Mouse (Mus musculus): ENCODE measurements around the gene St6galnac6.

The St6galnac6 gene

DNA sequence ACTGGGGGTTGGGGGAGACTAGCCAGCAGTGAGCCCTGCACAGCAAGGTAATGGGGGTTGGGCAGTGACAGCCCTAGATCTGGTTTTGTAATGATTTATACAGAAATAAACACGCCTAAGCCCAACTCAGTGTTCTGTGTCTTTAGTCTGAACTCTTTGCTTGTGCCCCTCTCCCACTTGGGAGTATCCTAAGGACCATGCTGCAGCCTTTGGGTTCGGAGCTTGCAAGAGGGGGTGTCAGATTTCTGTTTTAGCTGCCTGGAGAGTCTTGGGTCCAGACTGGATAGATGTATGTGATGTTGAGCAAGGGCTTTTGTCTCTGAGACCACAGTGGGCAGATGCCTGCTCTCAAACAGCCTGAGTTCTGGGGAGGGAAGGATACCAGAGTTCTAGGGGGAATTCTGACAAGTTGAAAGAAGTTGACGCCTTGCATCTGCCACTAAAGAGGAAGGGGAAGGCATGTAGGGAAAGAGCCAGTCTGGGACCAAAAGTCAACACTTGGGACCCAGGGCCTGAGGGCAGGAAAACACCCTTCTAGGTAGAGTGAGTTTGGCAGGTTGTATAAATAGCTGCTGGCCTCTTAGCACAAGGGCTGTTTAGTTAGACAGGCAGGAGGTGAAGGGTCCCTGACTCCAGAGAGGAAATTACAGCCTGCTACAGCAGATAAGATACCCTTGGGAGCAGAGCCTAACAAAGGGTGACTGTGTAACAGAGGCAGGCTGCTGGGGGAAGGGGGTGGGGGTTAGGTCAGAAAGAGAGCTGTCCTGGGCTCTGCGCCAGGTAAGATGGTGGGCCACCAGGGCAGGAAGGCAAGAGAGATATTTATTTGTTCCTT lies 21.4 kb downstream of the St6galnac6 start:
- DNase-seq: no peak

DNA sequence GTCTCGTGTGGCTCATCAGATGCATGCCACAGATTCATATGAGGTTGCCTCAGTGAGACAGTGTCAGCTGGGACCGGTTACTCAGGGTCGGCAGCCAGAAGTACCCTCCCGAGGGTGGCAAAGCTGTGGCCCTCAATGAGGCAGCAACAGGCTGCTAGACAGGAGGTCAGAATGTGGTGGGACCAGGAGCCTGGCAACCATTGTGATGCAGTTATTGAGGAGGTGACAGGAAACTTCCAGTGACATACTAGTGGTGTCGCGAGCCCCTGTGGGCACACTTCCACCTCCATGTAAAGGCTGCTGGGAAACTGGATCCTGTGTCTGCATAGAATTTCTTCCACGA lies 22.0 kb downstream of the St6galnac6 start, which contains the start of gene Ak1:
Gene Ak1, plus strand, starts transcription at position 242 of the 343 bp plus-strand sequence.
- DNase-seq: no peak

DNA sequence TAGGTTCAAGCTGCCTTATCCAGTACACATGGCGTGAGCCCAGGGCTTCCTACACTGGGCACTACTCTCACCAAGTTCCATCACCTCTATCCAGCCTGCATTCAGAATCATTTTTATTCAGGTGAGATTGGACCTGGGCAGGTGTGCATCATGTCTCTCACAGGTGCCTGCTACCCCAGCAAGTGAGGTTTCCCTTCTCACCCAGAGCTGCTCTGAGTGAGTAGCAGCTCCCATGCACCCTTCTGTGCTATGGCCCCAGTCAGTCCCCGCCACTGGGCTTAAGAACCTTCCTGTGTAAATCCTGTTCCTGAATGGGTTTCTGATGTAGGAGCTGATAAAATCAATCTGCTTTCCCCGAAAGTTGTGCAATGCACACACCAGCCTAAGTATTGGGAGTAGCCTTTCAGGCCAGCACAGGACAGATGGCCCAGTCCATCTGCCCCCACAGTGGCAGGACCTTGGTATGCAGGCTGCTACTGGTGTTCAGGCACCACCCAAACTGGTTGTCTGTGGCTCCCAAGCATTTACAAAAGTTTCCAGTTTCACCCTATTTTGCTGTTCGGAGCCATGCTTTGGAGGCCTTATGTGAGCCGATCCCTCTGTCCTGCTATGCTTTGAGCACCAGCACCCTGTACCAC lies 24.7 kb downstream of the St6galnac6 start:
- no peak for DNase-seq

GRCm38 (mm10) chr2:32625212-32625872 lies 25.8 kb downstream of the St6galnac6 start:
- no peak for DNase-seq

GRCm38 (mm10) chr2:32625873-32626694 lies 26.6 kb downstream of the St6galnac6 start:
- no peak for DNase-seq

DNA sequence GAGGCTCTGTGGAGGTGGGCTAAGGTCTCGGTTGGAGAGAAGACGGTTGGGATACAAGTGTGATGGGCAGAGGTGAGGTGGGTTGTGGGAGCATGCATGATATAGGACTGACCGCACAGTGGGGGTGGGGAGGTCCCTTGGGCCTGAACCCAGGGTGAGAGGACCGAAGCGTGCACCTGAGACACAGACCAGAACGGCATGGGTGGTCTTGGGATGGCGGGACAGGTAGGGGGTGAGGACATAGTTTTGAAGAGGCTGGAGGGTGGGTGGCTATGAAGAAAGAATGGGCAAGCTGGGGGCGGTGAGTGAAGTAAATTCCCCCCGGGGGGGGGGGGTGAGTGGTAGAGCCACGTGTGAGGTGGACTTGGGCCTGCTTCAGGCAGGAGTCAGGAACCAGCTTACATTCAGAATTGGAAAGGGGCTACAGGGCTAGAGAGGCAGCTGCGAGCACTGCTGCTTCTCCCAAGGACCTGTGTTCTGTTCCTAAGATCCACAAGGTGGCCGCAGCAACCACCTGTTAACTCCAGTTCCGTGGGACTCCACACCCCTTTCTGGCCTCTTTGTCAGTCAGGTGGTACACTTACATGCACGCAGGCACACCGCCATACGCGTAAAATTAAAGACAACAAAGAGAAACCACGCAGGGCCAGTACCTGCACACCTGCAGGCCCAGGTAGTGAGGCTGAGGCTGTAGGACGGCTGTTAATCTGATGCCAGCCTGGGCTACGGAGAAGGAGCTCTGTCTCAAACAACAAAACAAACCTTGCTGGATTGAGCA lies 27.9 kb downstream of the St6galnac6 start:
- DNase-seq: no peak

GRCm38 (mm10) chr2:32628044-32628550 lies 28.6 kb downstream of the St6galnac6 start:
- no peak for DNase-seq

DNA sequence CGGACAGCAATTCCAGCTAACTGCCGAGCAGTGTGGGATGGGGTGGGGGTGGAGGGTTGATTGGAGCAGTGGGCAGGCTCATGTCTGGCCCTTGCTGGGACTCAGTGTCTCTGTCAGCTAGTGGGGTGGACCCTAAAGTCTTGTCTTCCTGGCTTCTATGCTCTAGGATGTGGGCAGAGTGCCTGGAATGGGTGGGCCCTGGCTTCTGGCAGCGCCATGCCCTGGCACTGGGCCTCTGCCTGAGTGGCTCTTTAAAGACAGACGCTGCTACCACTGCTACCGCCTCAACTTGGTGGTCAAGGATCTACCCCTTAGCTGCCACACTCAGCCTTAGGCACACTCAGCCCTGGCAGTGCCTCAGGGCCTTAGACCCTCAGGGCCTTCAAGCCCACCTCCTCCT lies 29.2 kb downstream of the St6galnac6 start:
- no peak for DNase-seq

DNA sequence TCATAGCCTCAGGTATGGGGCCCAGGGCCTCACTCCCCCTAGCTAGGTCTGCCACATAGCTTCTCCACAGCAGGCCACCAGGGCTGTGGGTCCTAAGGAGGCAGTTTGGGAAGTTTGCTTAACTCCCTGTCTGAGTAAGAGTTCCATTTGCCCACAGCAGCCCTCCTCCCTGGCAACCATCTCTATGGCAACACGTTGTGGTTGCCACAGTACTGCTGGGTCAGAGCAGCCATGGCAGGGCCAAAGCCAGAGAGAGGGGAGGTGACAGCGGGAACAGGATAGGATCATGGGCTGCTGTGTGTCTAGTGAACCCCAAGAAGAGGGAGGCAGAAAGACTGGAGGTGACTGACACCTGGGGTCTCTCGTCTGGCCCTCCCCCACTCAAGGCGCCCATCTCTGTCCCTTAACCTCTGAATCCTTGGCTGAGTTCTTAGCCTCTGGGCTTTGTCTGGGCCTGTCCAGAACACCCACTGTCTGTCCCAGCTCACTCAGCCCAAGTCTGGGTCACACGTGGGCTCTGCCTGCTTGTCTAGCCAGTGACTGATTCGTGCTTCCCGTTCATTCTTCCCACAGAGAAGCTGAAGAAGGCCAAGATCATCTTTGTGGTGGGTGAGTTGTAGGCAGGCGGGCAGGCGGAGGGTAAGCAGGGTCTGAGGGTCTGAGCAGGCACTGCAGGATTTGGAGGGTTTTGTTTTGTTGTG lies 29.9 kb downstream of the St6galnac6 start:
- DNase-seq: no peak

GRCm38 (mm10) chr2:32630036-32630435 lies 30.5 kb downstream of the St6galnac6 start:
- no peak for DNase-seq

DNA sequence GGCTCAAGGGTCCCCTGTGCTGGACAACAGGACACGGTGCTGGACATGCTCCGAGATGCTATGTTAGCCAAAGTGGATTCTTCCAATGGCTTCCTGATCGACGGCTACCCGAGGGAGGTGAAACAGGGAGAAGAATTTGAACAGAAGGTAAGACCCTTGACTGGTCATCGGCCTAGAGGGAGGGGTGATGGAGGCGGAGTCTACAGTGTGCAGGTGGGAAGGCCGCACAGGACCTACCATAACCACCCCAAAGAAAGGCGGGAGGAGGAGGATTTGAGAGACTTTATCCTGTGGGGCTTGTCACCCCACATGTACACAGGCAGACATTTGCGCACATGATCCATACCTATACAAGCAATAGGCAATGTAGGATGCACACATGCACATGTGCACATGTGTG lies 31.5 kb downstream of the St6galnac6 start:
- no peak for DNase-seq

GRCm38 (mm10) chr2:32631737-32632394 lies 32.4 kb downstream of the St6galnac6 start:
- peak; percentile 82 for DNase-seq

DNA sequence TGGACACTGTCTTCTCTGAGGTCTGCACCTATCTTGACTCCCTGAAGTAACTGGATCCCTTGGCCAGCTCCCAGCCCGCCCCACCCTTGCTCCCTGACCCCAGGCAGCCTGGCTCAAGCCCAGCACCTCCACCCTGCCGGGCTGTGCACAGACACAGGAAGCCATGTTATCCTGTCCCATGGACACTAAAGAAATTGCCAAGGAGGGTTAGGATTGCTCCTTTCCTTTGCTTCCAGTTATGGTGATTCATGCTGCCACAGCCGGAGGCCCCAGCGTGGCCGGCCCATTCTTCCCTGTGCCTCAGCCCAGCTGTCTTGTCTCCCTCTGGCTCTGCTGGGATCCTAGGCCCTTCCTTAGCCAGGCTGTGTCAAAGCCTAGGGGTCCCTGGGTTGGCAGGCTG lies 34.2 kb downstream of the St6galnac6 start:
- DNase-seq: no peak

- no peak for DNase-seq
Observed at GRCm38 (mm10) chr2:32634277-32635105, 35.0 kb downstream of the St6galnac6 start.

DNA sequence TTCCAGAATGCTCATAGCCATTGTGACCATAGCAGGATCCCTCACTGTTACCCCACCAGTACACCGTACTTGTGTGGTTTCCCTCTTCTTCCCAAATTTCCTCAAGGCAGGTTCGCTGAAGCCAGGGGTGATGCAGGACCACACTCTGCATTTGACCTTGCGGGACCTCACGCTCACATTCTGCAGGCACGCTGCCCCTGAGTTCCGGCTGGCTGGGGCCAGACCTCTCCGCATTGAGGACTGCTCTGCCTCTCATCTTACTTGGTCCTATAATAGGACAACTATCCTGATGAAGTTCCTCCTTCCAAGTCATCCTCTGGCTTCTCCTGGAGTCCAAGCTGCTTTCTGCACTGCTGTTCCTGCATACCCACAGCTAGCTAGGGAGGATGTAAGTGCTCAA lies 37.1 kb downstream of the St6galnac6 start:
- DNase-seq: no peak

- peak; percentile 84 for DNase-seq
Observed at GRCm38 (mm10) chr2:32637778-32638281, 38.3 kb downstream of the St6galnac6 start.

DNA sequence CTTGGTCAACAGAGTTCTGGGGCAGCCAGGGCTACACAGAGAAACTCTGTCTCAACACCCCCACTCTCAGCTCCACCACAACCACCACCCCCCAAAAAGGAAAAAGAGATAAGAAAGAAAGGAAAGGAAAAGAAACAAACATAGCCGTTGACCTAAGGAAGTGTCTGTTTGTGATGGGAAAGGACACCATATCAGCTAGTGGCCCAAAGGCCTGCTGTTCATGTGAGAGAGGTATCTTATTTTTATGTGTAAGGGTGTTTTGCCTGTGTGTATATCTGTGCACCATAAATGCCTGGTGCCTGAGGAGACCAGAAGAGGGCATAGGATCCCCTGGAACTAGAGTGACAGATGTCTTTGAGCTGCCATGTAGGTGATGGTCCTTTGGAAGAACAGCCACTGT lies 40.1 kb downstream of the St6galnac6 start:
- no peak for DNase-seq

DNA sequence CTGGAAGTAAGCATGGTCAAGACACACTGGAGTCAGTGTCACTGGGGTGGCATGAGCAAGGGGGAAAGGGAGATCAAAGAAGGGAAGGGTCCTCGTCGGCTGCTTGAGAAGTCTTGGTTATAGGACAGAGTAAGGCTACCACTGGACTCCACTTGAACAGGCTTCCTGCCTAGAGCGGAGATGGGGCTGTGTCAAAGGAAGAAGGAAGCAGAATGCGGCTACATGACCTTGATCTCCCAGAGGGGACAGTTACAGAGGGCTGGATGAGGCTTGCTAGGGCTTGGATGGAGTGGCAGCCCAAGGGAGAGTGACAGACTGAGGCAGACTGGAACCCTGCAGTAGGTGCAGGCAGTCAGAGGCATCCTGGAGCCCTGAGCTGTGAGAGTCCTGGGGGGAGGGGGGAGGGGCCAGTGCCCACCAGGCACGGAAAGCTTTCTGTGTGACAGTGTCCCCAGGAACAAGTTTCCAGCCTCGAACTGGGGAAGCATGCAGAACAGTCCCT lies 41.1 kb downstream of the St6galnac6 start:
- no peak for DNase-seq

- DNase-seq: no peak
Observed at GRCm38 (mm10) chr2:32641810-32642209, 42.3 kb downstream of the St6galnac6 start.

All from thymus, postnatal 25 days (tissue).